Mouse (Mus musculus) forebrain, embryonic 11.5 days (tissue): ENCODE results near the gene Scarf2. TPM values are rescaled to one million over a fixed set of nuclear protein-coding genes. Genes with fewer than 3 reads are reported as not detected.

Experiments used
- ATAC-seq: fragments of 200-750 bp; cut with Nextera tagmentation; replicated peaks from 2 replicates; pipeline ENCODE4 v1.8.0; 2017; ENCODE audit warnings: moderate TSS enrichment; ENCODE audit not compliant: low FRiP score
- DNase-seq: peaks from one replicate; pipeline ENCODE4 v3.0.0-alpha.2; 2017; ENCODE audit warnings: low spot score
- H3K27ac ChIP-seq: fragments of 300-500 bp; sonication (generic); 2 replicates; pipeline ENCODE4 v1.5.1; 2014; ENCODE audit warnings: low read depth, low read length
- H3K27me3 ChIP-seq: fragments of 300-500 bp; sonication (generic); 2 replicates; pipeline ENCODE4 v1.6.1; 2014; ENCODE audit warnings: mild to moderate bottlenecking, low read length, mixed read lengths; ENCODE audit not compliant: control insufficient read depth, insufficient read depth
- H3K36me3 ChIP-seq: fragments of 300-500 bp; sonication (generic); 2 replicates; pipeline ENCODE4 v1.6.1; 2014; ENCODE audit warnings: mild to moderate bottlenecking, low read length, moderate library complexity, mixed read lengths; ENCODE audit not compliant: control insufficient read depth, insufficient read depth
- H3K4me1 ChIP-seq: fragments of 300-500 bp; sonication (generic); replicated peaks from 2 replicates; pipeline ENCODE4 v1.6.1; 2014; ENCODE audit warnings: low read length, mixed read lengths; ENCODE audit not compliant: control insufficient read depth, insufficient read depth
- H3K4me2 ChIP-seq: fragments of 300-500 bp; sonication (generic); 2 replicates; pipeline ENCODE4 v1.6.1; 2014; ENCODE audit warnings: low read depth, mild to moderate bottlenecking, low read length, moderate library complexity, mixed read lengths; ENCODE audit not compliant: severe bottlenecking
- H3K4me3 ChIP-seq: fragments of 300-500 bp; sonication (generic); 2 replicates; pipeline ENCODE4 v1.5.1; 2014; ENCODE audit warnings: low read depth, low read length
- H3K9ac ChIP-seq: fragments of 300-500 bp; sonication (generic); 2 replicates; pipeline ENCODE4 v1.6.1; 2014; ENCODE audit warnings: low read length
- H3K9me3 ChIP-seq: fragments of 300-500 bp; sonication (generic); 2 replicates; pipeline ENCODE4 v1.6.1; 2016; ENCODE audit warnings: low read length, mixed read lengths; ENCODE audit not compliant: control insufficient read depth
- WGBS: fragments of 180-500 bp; shearing (Covaris S2); extraction: QIAGEN DNeasy Blood & Tissue Kit; methylation state at CpG from one replicate; pipeline ENCODE4 v1.1.7; 2014; 5-methylcytosine and 5-hydroxymethylcytosine counted together
- polyA plus RNA-seq: library from polyadenylated mRNA; unstranded; fragments of >200 nt; fragmentation: Nextera tagmentation; extraction: Ambion mirVana; gene quantifications from 2 replicates; pipeline ENCODE4 v1.2.1, GENCODE M21; 2014

Gene Scarf2
- polyA plus RNA-seq, 1 experiment from 2014 or later = 7.9 TPM

DNA sequence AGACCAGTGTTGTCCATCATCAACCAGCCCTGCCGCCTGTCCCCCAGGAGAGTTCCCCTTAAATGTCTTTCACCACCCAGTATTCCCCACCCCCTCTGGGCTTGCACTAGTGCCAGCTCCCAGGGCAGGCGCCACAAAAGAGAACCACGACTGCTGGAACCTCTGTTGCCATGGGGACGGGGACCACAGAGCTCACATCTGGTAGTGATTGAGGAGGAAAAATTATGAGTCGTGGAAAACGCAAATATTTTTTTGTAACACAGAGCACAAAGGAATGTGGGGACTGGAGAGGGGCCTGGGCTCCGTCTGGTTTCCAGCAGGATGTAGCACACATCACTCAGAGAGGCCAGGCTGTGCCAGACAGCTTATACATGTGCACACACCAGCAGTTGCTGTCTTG is 12.6 kb downstream of the Scarf2 start:
- no peak overlapping the region for H3K4me2 ChIP-seq
- peak; percentile 70 for DNase-seq
- no peak overlapping the region for H3K4me3 ChIP-seq
- no peak overlapping the region for H3K9ac ChIP-seq
- no peak for ATAC-seq
- 32% methylated on average over 7 of the region's 7 CpGs for WGBS
- H3K9me3 ChIP-seq = no peaks in the 10 kb centered on the region
- peaks cover 14% of the 10 kb centered on the region; the same call in 1 of the 2 replicates for H3K4me1 ChIP-seq
- peaks cover 35% of the 10 kb centered on the region for H3K27me3 ChIP-seq
- H3K36me3 ChIP-seq = no peaks in the 10 kb centered on the region
- H3K27ac ChIP-seq = no peak overlapping the region

- no peak overlapping the region for H3K27ac ChIP-seq
- H3K36me3 ChIP-seq = no peaks in the 10 kb centered on the region
- peaks cover 16% of the 10 kb centered on the region for H3K27me3 ChIP-seq
- H3K9ac ChIP-seq = no peak overlapping the region
- H3K9me3 ChIP-seq = no peaks in the 10 kb centered on the region
- H3K4me2 ChIP-seq = no peak overlapping the region
- no peak overlapping the region for H3K4me3 ChIP-seq
- ATAC-seq = no peak
- peaks cover 12% of the 10 kb centered on the region for H3K4me1 ChIP-seq
- DNase-seq = no peak
- 8% methylated on average over 5 of the region's 5 CpGs for WGBS
Observed at GRCm38 (mm10) chr16:17812120-17812519, 15.0 kb downstream of the Scarf2 start.

- H3K9ac ChIP-seq = no peak overlapping the region
- H3K4me2 ChIP-seq = no peak overlapping the region
- ATAC-seq = no peak
- no peaks in the 10 kb centered on the region for H3K9me3 ChIP-seq
- 64% methylated on average over 4 of the region's 4 CpGs for WGBS
- no peak overlapping the region for H3K4me3 ChIP-seq
- H3K27me3 ChIP-seq = peaks cover 13% of the 10 kb centered on the region
- no peak overlapping the region for H3K27ac ChIP-seq
- peaks cover 8% of the 10 kb centered on the region for H3K4me1 ChIP-seq
- no peak for DNase-seq
- no peaks in the 10 kb centered on the region for H3K36me3 ChIP-seq
Observed at GRCm38 (mm10) chr16:17813173-17813572, 16.1 kb downstream of the Scarf2 start.

- H3K36me3 ChIP-seq = no peaks in the 10 kb centered on the region
- H3K27me3 ChIP-seq = peaks cover 4% of the 10 kb centered on the region
- H3K4me2 ChIP-seq = peak overlapping the region; percentile 69
- H3K9ac ChIP-seq = peak overlapping the region; percentile 60
- no peak overlapping the region for H3K27ac ChIP-seq
- peaks cover 7% of the 10 kb centered on the region for H3K4me1 ChIP-seq
- ATAC-seq (peak; percentile 87), DNase-seq (peak; percentile 91)
- no peaks in the 10 kb centered on the region for H3K9me3 ChIP-seq
- WGBS = 2% methylated on average over 63 of the region's 63 CpGs
- peak overlapping the region; percentile 36 for H3K4me3 ChIP-seq
Observed at GRCm38 (mm10) chr16:17815411-17816402, 18.6 kb downstream of the Scarf2 start.

- Histone ChIP-seq H3K4me1 (peaks cover 7% of the 10 kb centered on the region), H3K27ac (no peak overlapping the region), H3K9ac (no peak overlapping the region), H3K4me3 (no peak overlapping the region), H3K27me3 (peaks cover 4% of the 10 kb centered on the region), H3K9me3 (no peaks in the 10 kb centered on the region), H3K4me2 (no peak overlapping the region), H3K36me3 (no peaks in the 10 kb centered on the region)
- 79% methylated on average over 8 of the region's 8 CpGs for WGBS
- ATAC-seq = no peak
- DNase-seq = no peak
Observed at GRCm38 (mm10) chr16:17816528-17816927, 19.4 kb downstream of the Scarf2 start.

GRCm38 (mm10) chr16:17826500-17826899 is 29.4 kb downstream of the Scarf2 start:
- WGBS = 92% methylated on average over 2 of the region's 2 CpGs
- DNase-seq (no peak), ATAC-seq (no peak)
- H3K4me1 ChIP-seq = no peaks in the 10 kb centered on the region
- H3K27me3 ChIP-seq = peaks cover 14% of the 10 kb centered on the region
- H3K9ac ChIP-seq = no peak overlapping the region
- no peaks in the 10 kb centered on the region for H3K9me3 ChIP-seq
- no peak overlapping the region for H3K27ac ChIP-seq
- H3K4me3 ChIP-seq = no peak overlapping the region
- H3K36me3 ChIP-seq = no peaks in the 10 kb centered on the region
- no peak overlapping the region for H3K4me2 ChIP-seq

DNA sequence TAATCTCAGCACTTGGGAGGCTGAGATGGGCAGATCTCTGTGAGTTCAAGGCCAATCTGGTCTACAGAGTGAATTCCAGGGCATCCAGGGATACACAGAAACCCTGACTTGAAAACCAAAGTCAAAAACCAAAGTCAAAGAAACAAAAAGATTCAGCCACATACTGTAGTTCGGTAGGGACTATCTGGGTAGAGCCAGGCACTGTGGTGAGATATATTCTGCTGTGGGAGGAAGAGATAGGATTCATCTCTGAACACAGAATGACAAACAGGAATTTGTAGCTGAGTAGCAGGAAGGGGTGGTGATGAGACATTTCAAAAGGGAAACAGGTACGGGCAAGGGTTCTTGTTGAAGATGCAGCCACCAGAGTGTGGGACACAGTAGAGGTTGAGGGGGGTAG is 31.1 kb downstream of the Scarf2 start:
- Histone ChIP-seq H3K9me3 (no peaks in the 10 kb centered on the region), H3K4me1 (no peaks in the 10 kb centered on the region; the same call in 1 of the 2 replicates), H3K27ac (no peak overlapping the region), H3K27me3 (peaks cover 31% of the 10 kb centered on the region), H3K4me3 (no peak overlapping the region), H3K9ac (no peak overlapping the region), H3K36me3 (no peaks in the 10 kb centered on the region), H3K4me2 (no peak overlapping the region)
- ATAC-seq = no peak
- WGBS = 93% methylated on average over 2 of the region's 2 CpGs
- no peak for DNase-seq

DNA sequence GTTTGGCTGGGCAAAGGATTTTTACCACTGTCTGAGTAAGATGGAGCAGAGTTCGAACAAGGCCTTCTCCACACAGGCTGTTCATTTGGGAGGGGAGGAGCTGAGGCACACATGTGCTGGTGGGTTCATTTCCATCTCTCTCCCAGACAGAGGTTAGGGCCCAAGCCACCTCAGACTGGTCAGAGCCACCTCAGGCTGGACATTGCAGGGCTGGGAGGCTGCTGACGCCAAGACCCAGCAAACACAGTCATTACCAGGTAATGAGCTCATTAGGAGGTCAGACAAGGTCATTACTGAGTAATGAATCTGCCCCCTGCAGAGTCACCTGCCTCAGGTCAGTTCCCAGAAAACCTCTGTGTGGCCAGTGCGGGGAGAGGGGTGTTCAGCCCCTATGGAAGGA is 31.8 kb downstream of the Scarf2 start:
- no peak for ATAC-seq
- H3K27ac ChIP-seq = no peak overlapping the region
- no peaks in the 10 kb centered on the region for H3K9me3 ChIP-seq
- H3K4me1 ChIP-seq = no peaks in the 10 kb centered on the region; the same call in 1 of the 2 replicates
- no peak overlapping the region for H3K4me3 ChIP-seq
- H3K9ac ChIP-seq = no peak overlapping the region
- H3K27me3 ChIP-seq = peaks cover 38% of the 10 kb centered on the region
- no peak overlapping the region for H3K4me2 ChIP-seq
- H3K36me3 ChIP-seq = no peaks in the 10 kb centered on the region
- DNase-seq = no peak
- WGBS = 64% methylated on average over 3 of the region's 3 CpGs
